Mouse (Mus musculus) adrenal gland, adult 2 months (tissue): ENCODE data around the gene Pck2. TPM values are rescaled to one million over a fixed set of nuclear protein-coding genes. Genes with fewer than 3 reads are reported as not detected.

Source experiments
- polyA plus RNA-seq: library from polyadenylated mRNA; depleted of rRNA; stranded (reverse); fragments of >200 nt; gene quantifications from 2 replicates; pipeline ENCODE4 v1.2.3, GENCODE M21; 2012; rRNA removed
- total RNA-seq, 2 experiments: library from RNA; stranded (reverse); gene quantifications; 2 replicates each; pipeline ENCODE4 v1.2.3; 2021

Gene Pck2
- total and polyA plus RNA-seq, 3 experiments = 21.3 to 50.9 (median 28.6) TPM

Other genes with a start within 250 kb of the Pck2 start
- 100 to 1,000 TPM in 1 of 2 experiments, 10 to 100 TPM in 1; 80.6 to 110 TPM for gene Dhrs4, start 61.5 kb upstream of the Pck2 start, total RNA-seq
- gene Dhrs4, start 61.5 kb upstream of the Pck2 start, polyA plus RNA-seq = 40.9 and 44.7 TPM in 2 replicates
- gene Carmil3, start 49.6 kb upstream of the Pck2 start, total RNA-seq = 1 to 10 TPM; 4.8 to 5.4 TPM
- gene Carmil3, start 49.6 kb upstream of the Pck2 start, polyA plus RNA-seq = 11.0 and 14.8 TPM in 2 replicates
- not detected for gene Cpne6, start 29.8 kb upstream of the Pck2 start, total RNA-seq
- 0.13 and 0.33 TPM in 2 replicates for gene Cpne6, start 29.8 kb upstream of the Pck2 start, polyA plus RNA-seq
- gene Nrl, start 15.3 kb upstream of the Pck2 start, total RNA-seq = not detected
- not detected in 2 replicates for gene Nrl, start 15.3 kb upstream of the Pck2 start, polyA plus RNA-seq
- gene Dcaf11, start 19.7 kb downstream of the Pck2 start, total RNA-seq = 100 to 1,000 TPM; 102 to 157 TPM
- gene Dcaf11, start 19.7 kb downstream of the Pck2 start, polyA plus RNA-seq = 107 and 139 TPM in 2 replicates
- gene A730061H03Rik, start 20.1 kb downstream of the Pck2 start, total RNA-seq = 1 to 10 TPM in 1 of 2 experiments, not detected in 1; 1.2 TPM
- gene A730061H03Rik, start 20.1 kb downstream of the Pck2 start, polyA plus RNA-seq = 3.8 and 4.2 TPM in 2 replicates
- 1 to 10 TPM in 1 of 2 experiments, under 1 TPM in 1; 0.41 to 1.5 TPM for gene Fitm1, start 35.4 kb downstream of the Pck2 start, total RNA-seq
- 3.8 and 5.6 TPM in 2 replicates for gene Fitm1, start 35.4 kb downstream of the Pck2 start, polyA plus RNA-seq
- gene Psme1, start 37.9 kb downstream of the Pck2 start, total RNA-seq = 100 to 1,000 TPM; 207 to 360 TPM
- gene Psme1, start 37.9 kb downstream of the Pck2 start, polyA plus RNA-seq = 87.3 and 96.4 TPM in 2 replicates
- 10 to 100 TPM; 24.5 to 38.4 TPM for gene Emc9, start 45.0 kb downstream of the Pck2 start, total RNA-seq
- 59.2 and 62.9 TPM in 2 replicates for gene Emc9, start 45.0 kb downstream of the Pck2 start, polyA plus RNA-seq
- 100 to 1,000 TPM; 329 to 332 TPM for gene Psme2, start 50.8 kb downstream of the Pck2 start, total RNA-seq
- gene Psme2, start 50.8 kb downstream of the Pck2 start, polyA plus RNA-seq = 49.2 and 65.1 TPM in 2 replicates
- 10 to 100 TPM; 30.8 to 36.6 TPM for gene Rnf31, start 51.4 kb downstream of the Pck2 start, total RNA-seq
- 37.2 and 38.9 TPM in 2 replicates for gene Rnf31, start 51.4 kb downstream of the Pck2 start, polyA plus RNA-seq
- 10 to 100 TPM; 18.0 to 23.6 TPM for gene Irf9, start 63.3 kb downstream of the Pck2 start, total RNA-seq
- 76.9 and 100 TPM in 2 replicates for gene Irf9, start 63.3 kb downstream of the Pck2 start, polyA plus RNA-seq
- gene Rec8, start 77.8 kb downstream of the Pck2 start, total RNA-seq = 10 to 100 TPM in 1 of 2 experiments, 1 to 10 TPM in 1; 7.5 to 10.4 TPM
- gene Rec8, start 77.8 kb downstream of the Pck2 start, polyA plus RNA-seq = 15.9 and 18.4 TPM in 2 replicates
- gene Ipo4, start 95.7 kb downstream of the Pck2 start, total RNA-seq = 100 to 1,000 TPM; 126 to 136 TPM
- 86.6 and 132 TPM in 2 replicates for gene Ipo4, start 95.7 kb downstream of the Pck2 start, polyA plus RNA-seq
- gene Gm49378, start 97.6 kb downstream of the Pck2 start, total RNA-seq = 1 to 10 TPM in 1 of 2 experiments, not detected in 1; 3.9 TPM
- 30.0 and 40.2 TPM in 2 replicates for gene Gm49378, start 97.6 kb downstream of the Pck2 start, polyA plus RNA-seq
- gene Tm9sf1, start 103.5 kb downstream of the Pck2 start, total RNA-seq = 10 to 100 TPM; 76.7 to 86.1 TPM
- 128 and 151 TPM in 2 replicates for gene Tm9sf1, start 103.5 kb downstream of the Pck2 start, polyA plus RNA-seq
- 1 to 10 TPM; 1.2 to 1.5 TPM for gene Tssk4, start 109.9 kb downstream of the Pck2 start, total RNA-seq
- 0.52 and 0.59 TPM in 2 replicates for gene Tssk4, start 109.9 kb downstream of the Pck2 start, polyA plus RNA-seq
- 10 to 100 TPM; 57.9 to 58.2 TPM for gene Mdp1, start 120.2 kb downstream of the Pck2 start, total RNA-seq
- gene Mdp1, start 120.2 kb downstream of the Pck2 start, polyA plus RNA-seq = 13.8 and 17.9 TPM in 2 replicates
- gene Gmpr2, start 131.7 kb downstream of the Pck2 start, total RNA-seq = 10 to 100 TPM; 23.1 to 28.5 TPM
- 10.0 and 12.4 TPM in 2 replicates for gene Gmpr2, start 131.7 kb downstream of the Pck2 start, polyA plus RNA-seq
- gene Nedd8, start 131.9 kb downstream of the Pck2 start, total RNA-seq = 100 to 1,000 TPM; 352 to 392 TPM
- 214 and 281 TPM in 2 replicates for gene Nedd8, start 131.9 kb downstream of the Pck2 start, polyA plus RNA-seq
- 10 to 100 TPM; 29.6 to 35.8 TPM for gene Tinf2, start 141.6 kb downstream of the Pck2 start, total RNA-seq
- 10.2 and 11.9 TPM in 2 replicates for gene Tinf2, start 141.6 kb downstream of the Pck2 start, polyA plus RNA-seq
- under 1 TPM; 0.23 to 0.45 TPM for gene Tgm1, start 173.7 kb downstream of the Pck2 start, total RNA-seq
- gene Tgm1, start 173.7 kb downstream of the Pck2 start, polyA plus RNA-seq = 0.27 and 0.28 TPM in 2 replicates
- 10 to 100 TPM; 20.2 to 20.4 TPM for gene Rabggta, start 182.0 kb downstream of the Pck2 start, total RNA-seq
- gene Rabggta, start 182.0 kb downstream of the Pck2 start, polyA plus RNA-seq = 39.5 and 44.7 TPM in 2 replicates
- gene Dhrs1, start 205.4 kb downstream of the Pck2 start, total RNA-seq = 10 to 100 TPM; 70.7 to 93.5 TPM
- 49.6 and 68.1 TPM in 2 replicates for gene Dhrs1, start 205.4 kb downstream of the Pck2 start, polyA plus RNA-seq
- gene Nop9, start 205.4 kb downstream of the Pck2 start, total RNA-seq = 10 to 100 TPM; 17.6 to 17.7 TPM
- 9.2 and 9.9 TPM in 2 replicates for gene Nop9, start 205.4 kb downstream of the Pck2 start, polyA plus RNA-seq
- 1 to 10 TPM; 1.2 to 1.7 TPM for gene Cideb, start 218.2 kb downstream of the Pck2 start, total RNA-seq
- gene Cideb, start 218.2 kb downstream of the Pck2 start, polyA plus RNA-seq = 0.70 and 0.74 TPM in 2 replicates
- gene Ltb4r2, start 221.2 kb downstream of the Pck2 start, total RNA-seq = under 1 TPM in 1 of 2 experiments, not detected in 1; 0.14 TPM
- gene Ltb4r2, start 221.2 kb downstream of the Pck2 start, polyA plus RNA-seq = 0.39 TPM in 1 of 2 replicates, not detected in the other
- under 1 TPM in 1 of 2 experiments, not detected in 1; 0.76 TPM for gene Ltb4r1, start 225.7 kb downstream of the Pck2 start, total RNA-seq
- gene Ltb4r1, start 225.7 kb downstream of the Pck2 start, polyA plus RNA-seq = 1.4 and 1.7 TPM in 2 replicates
- gene Adcy4, start 243.8 kb downstream of the Pck2 start, total RNA-seq = 10 to 100 TPM in 1 of 2 experiments, 1 to 10 TPM in 1; 9.8 to 12.5 TPM
- 17.1 and 21.0 TPM in 2 replicates for gene Adcy4, start 243.8 kb downstream of the Pck2 start, polyA plus RNA-seq
- 1 to 10 TPM; 3.3 to 3.7 TPM for gene Ripk3, start 248.6 kb downstream of the Pck2 start, total RNA-seq
- 6.2 and 6.4 TPM in 2 replicates for gene Ripk3, start 248.6 kb downstream of the Pck2 start, polyA plus RNA-seq